ENCODE assay signal across 8 mouse cellular contexts in genomic region chr2:152411471-152411870, GRCm38 (mm10). TPM values are rescaled to one million over a fixed set of nuclear protein-coding genes. Genes with fewer than 3 reads are reported as not detected.
DNase-seq lines count a peak whose midpoint lies in the region; ATAC-seq and TF ChIP-seq lines count a peak whose summit lies in the region.

No protein-coding gene starts in this region.

- H3K27me3 ChIP-seq in lung, postnatal 0 days (replicated peaks; ENCODE audit: insufficient read depth, low read length), result no peaks in the 10 kb centered on the region
- no peaks in the 10 kb centered on the region for H3K27me3 ChIP-seq in limb, embryonic 14.5 days (ENCODE audit: control insufficient read depth, insufficient read depth, low read length)
- H3K27me3 ChIP-seq in stomach, embryonic 16.5 days (ENCODE audit: control insufficient read depth, insufficient read depth, low read length), result no peaks in the 10 kb centered on the region

- 13% methylated on average over 7 of the region's 7 CpGs for WGBS in lung, postnatal 0 days
- WGBS in limb, embryonic 14.5 days, result 5% methylated on average over 7 of the region's 7 CpGs
- WGBS in stomach, embryonic 16.5 days, result 9% methylated on average over 7 of the region's 7 CpGs

- no peak for TF ChIP-seq CTCF in lung, postnatal 0 days (IDR thresholded peaks at IDR 0.05)

- DNase-seq in cerebellum, adult 9-11 months, result peak; percentile 38
- DNase-seq in cerebellum, adult 11-12 months, result no peak
- no peak for DNase-seq in lung, postnatal 0 days (ENCODE audit: low spot score)
- DNase-seq in lung, adult 18-20 months, result no peak
- no peak for DNase-seq in limb, embryonic 14.5 days (ENCODE audit: low spot score)
- no peak for DNase-seq in frontal cortex, postnatal 10 days (ENCODE audit: low spot score in 2 of 2)
- no peak for DNase-seq in spleen, postnatal 10 days (ENCODE audit: low spot score in 2 of 2)

- no peak for ATAC-seq in lung, postnatal 0 days
- no peak for ATAC-seq in limb, embryonic 14.5 days (ENCODE audit: low FRiP score, low read depth)
- ATAC-seq in stomach, embryonic 16.5 days (ENCODE audit: insufficient read depth, low FRiP score), result no peak

- H3K4me2 ChIP-seq in lung, postnatal 0 days (replicated peaks; ENCODE audit: low read depth, low read length), result peak overlapping the region; percentile 83
- H3K4me2 ChIP-seq in limb, embryonic 14.5 days (replicated peaks; ENCODE audit: low read depth, low read length, severe bottlenecking), result peak overlapping the region; percentile 86
- peak overlapping the region; percentile 87 for H3K4me2 ChIP-seq in stomach, embryonic 16.5 days (ENCODE audit: low read depth, low read length)

- no peak for TF ChIP-seq POLR2A in limb, embryonic 14.5 days (IDR thresholded peaks at IDR 0.05; ENCODE audit: borderline replicate concordance, extremely low read depth, insufficient read depth, insufficient read length)

- no peak for TF ChIP-seq EP300 in lung, postnatal 0 days (IDR thresholded peaks at IDR 0.05)

- no peaks in the 10 kb centered on the region for H3K9me3 ChIP-seq in lung, postnatal 0 days (ENCODE audit: low read length)
- H3K9me3 ChIP-seq in limb, embryonic 14.5 days (ENCODE audit: control insufficient read depth, low read length), result peaks cover 7% of the 10 kb centered on the region; the same call in 1 of the 2 replicates
- H3K9me3 ChIP-seq in stomach, embryonic 16.5 days (replicated peaks; ENCODE audit: control insufficient read depth, low read length), result peaks cover 6% of the 10 kb centered on the region; the same call in 1 of the 2 replicates

- peaks cover 8% of the 10 kb centered on the region; the same call in 1 of the 2 replicates for H3K4me1 ChIP-seq in lung, postnatal 0 days (ENCODE audit: insufficient read depth, low read depth, low read length)
- peaks cover 22% of the 10 kb centered on the region for H3K4me1 ChIP-seq in limb, embryonic 14.5 days (ENCODE audit: control insufficient read depth, insufficient read depth, low read length)
- peaks cover 35% of the 10 kb centered on the region for H3K4me1 ChIP-seq in stomach, embryonic 16.5 days (ENCODE audit: control insufficient read depth, insufficient read depth, low read length)

- no peak overlapping the region for H3K9ac ChIP-seq in lung, postnatal 0 days (replicated peaks; ENCODE audit: low read depth)
- peak overlapping the region; percentile 26 for H3K9ac ChIP-seq in limb, embryonic 14.5 days (ENCODE audit: low read depth, low read length, severe bottlenecking)
- peak overlapping the region; percentile 64 for H3K9ac ChIP-seq in stomach, embryonic 16.5 days (ENCODE audit: low read length)

- H3K4me3 ChIP-seq in lung, postnatal 0 days (ENCODE audit: low read depth, low read length), result no peak overlapping the region
- peak overlapping the region; percentile 96 for H3K4me3 ChIP-seq in limb, embryonic 14.5 days (replicated peaks; ENCODE audit: low read length)
- H3K4me3 ChIP-seq in stomach, embryonic 16.5 days (replicated peaks; ENCODE audit: low read length), result peak overlapping the region; percentile 88

- no peaks in the 10 kb centered on the region for H3K36me3 ChIP-seq in lung, postnatal 0 days (ENCODE audit: insufficient read depth, low read length)
- peaks cover 4% of the 10 kb centered on the region; the same call in 1 of the 2 replicates for H3K36me3 ChIP-seq in limb, embryonic 14.5 days (ENCODE audit: control insufficient read depth, insufficient read depth, low read length)
- H3K36me3 ChIP-seq in stomach, embryonic 16.5 days (ENCODE audit: control insufficient read depth, insufficient read depth, low read length), result 0 out of 2 replicates have a peak, but pooled peaks cover 4% of the 10 kb centered on the region

- H3K27ac ChIP-seq in lung, postnatal 0 days (ENCODE audit: low read length), result peak overlapping the region; percentile 34
- peak overlapping the region; percentile 98 for H3K27ac ChIP-seq in limb, embryonic 14.5 days (replicated peaks; ENCODE audit: low read depth, low read length)
- peak overlapping the region; percentile 99 for H3K27ac ChIP-seq in stomach, embryonic 16.5 days (ENCODE audit: low read length)

RNA-seq across cellular contexts. Expression of gene Zcchc3, which starts 3.4 kb away (rescaled TPM):
- polyA plus RNA-seq in lung, postnatal 0 days (2015; fragmentation: Nextera tagmentation; extraction: Ambion mirVana), result 17.3 TPM in 2 replicates
- polyA plus RNA-seq in limb, embryonic 14.5 days (2012; rRNA removed), result 33.5 and 35.6 TPM in 2 replicates
- polyA plus RNA-seq in limb, embryonic 14.5 days (2014; fragmentation: Nextera tagmentation; extraction: Ambion mirVana), result 38.1 and 47.0 TPM in 2 replicates
- polyA plus RNA-seq in stomach, embryonic 16.5 days (2015; fragmentation: Nextera tagmentation; extraction: Ambion mirVana), result 17.1 and 19.9 TPM in 2 replicates

RNA-seq across cellular contexts. Expression of gene 6820408C15Rik, which starts 3.9 kb away (rescaled TPM):
- 10.7 and 14.6 TPM in 2 replicates for polyA plus RNA-seq in lung, postnatal 0 days (2015; fragmentation: Nextera tagmentation; extraction: Ambion mirVana)
- 0.28 and 0.41 TPM in 2 replicates for polyA plus RNA-seq in limb, embryonic 14.5 days (2012; rRNA removed)
- 0.18 and 0.30 TPM in 2 replicates for polyA plus RNA-seq in limb, embryonic 14.5 days (2014; fragmentation: Nextera tagmentation; extraction: Ambion mirVana)
- polyA plus RNA-seq in stomach, embryonic 16.5 days (2015; fragmentation: Nextera tagmentation; extraction: Ambion mirVana), result 0.26 and 0.79 TPM in 2 replicates

RNA-seq across cellular contexts. Expression of gene Sox12, which starts 13.6 kb away (rescaled TPM):
- 3.5 and 3.9 TPM in 2 replicates for polyA plus RNA-seq in lung, postnatal 0 days (2015; fragmentation: Nextera tagmentation; extraction: Ambion mirVana)
- polyA plus RNA-seq in limb, embryonic 14.5 days (2012; rRNA removed), result 48.8 and 60.7 TPM in 2 replicates
- polyA plus RNA-seq in limb, embryonic 14.5 days (2014; fragmentation: Nextera tagmentation; extraction: Ambion mirVana), result 13.5 and 17.1 TPM in 2 replicates
- polyA plus RNA-seq in stomach, embryonic 16.5 days (2015; fragmentation: Nextera tagmentation; extraction: Ambion mirVana), result 4.5 and 5.2 TPM in 2 replicates

RNA-seq across cellular contexts. Expression of gene Nrsn2, which starts 35.0 kb away (rescaled TPM):
- not detected in 2 replicates for polyA plus RNA-seq in lung, postnatal 0 days (2015; fragmentation: Nextera tagmentation; extraction: Ambion mirVana)
- 3.6 and 4.9 TPM in 2 replicates for polyA plus RNA-seq in limb, embryonic 14.5 days (2012; rRNA removed)
- polyA plus RNA-seq in limb, embryonic 14.5 days (2014; fragmentation: Nextera tagmentation; extraction: Ambion mirVana), result 2.5 and 2.7 TPM in 2 replicates
- polyA plus RNA-seq in stomach, embryonic 16.5 days (2015; fragmentation: Nextera tagmentation; extraction: Ambion mirVana), result 1.8 and 2.3 TPM in 2 replicates

RNA-seq across cellular contexts. Expression of gene Defb23, which starts 52.9 kb away (rescaled TPM):
- not detected in 2 replicates for polyA plus RNA-seq in lung, postnatal 0 days (2015; fragmentation: Nextera tagmentation; extraction: Ambion mirVana)
- not detected in 2 replicates for polyA plus RNA-seq in limb, embryonic 14.5 days (2012; rRNA removed)
- not detected in 2 replicates for polyA plus RNA-seq in limb, embryonic 14.5 days (2014; fragmentation: Nextera tagmentation; extraction: Ambion mirVana)
- not detected in 2 replicates for polyA plus RNA-seq in stomach, embryonic 16.5 days (2015; fragmentation: Nextera tagmentation; extraction: Ambion mirVana)

Comparison
In these comparisons a context has a peak if more than half of its experiments do, and no peak if none do; other contexts are left out.
1. H3K27ac ChIP-seq: peak in every context shown above with its lines; median percentile 99 in stomach, embryonic 16.5 days; 98 in limb, embryonic 14.5 days; 34 in lung, postnatal 0 days.